Mouse (Mus musculus): ENCODE results near the gene Zfp746.

Gene Zfp746

GRCm38 (mm10) chr6:48047450-48048351 is 38.7 kb downstream of the Zfp746 start:
- in situ Hi-C loops (cut with MboI, MseI), result no loop called here

- in situ Hi-C loops (cut with MboI, MseI), result no loop called here
These were observed 39.3 kb downstream of the Zfp746 start for GRCm38 (mm10) chr6:48047114-48047449.

GRCm38 (mm10) chr6:48032661-48033060 is 53.7 kb downstream of the Zfp746 start:
- in situ Hi-C loops (cut with MboI, MseI), result no loop called here

- in situ Hi-C loops (cut with MboI, MseI), result no loop called here
These were observed 60.3 kb downstream of the Zfp746 start for GRCm38 (mm10) chr6:48025905-48026660.

GRCm38 (mm10) chr6:48024994-48025345 is 61.4 kb downstream of the Zfp746 start:
- in situ Hi-C loops (cut with MboI, MseI), result no loop called here

GRCm38 (mm10) chr6:48024330-48024993 is 61.9 kb downstream of the Zfp746 start:
- in situ Hi-C loops (cut with MboI, MseI), result no loop called here

- in situ Hi-C loops (cut with MboI, MseI), result no loop called here
These were observed 63.7 kb downstream of the Zfp746 start for GRCm38 (mm10) chr6:48022672-48023071.

GRCm38 (mm10) chr6:48021678-48022077 is 64.7 kb downstream of the Zfp746 start:
- in situ Hi-C loops (cut with MboI, MseI), result no loop called here

GRCm38 (mm10) chr6:48020006-48020405 is 66.4 kb downstream of the Zfp746 start:
- in situ Hi-C loops (cut with MboI, MseI), result no loop called here

GRCm38 (mm10) chr6:48016841-48017240 is 69.6 kb downstream of the Zfp746 start:
- in situ Hi-C loops (cut with MboI, MseI), result no loop called here

- in situ Hi-C loops (cut with MboI, MseI), result no loop called here
These were observed 70.3 kb downstream of the Zfp746 start for GRCm38 (mm10) chr6:48016090-48016521.

Measured in regulatory T cell (primary cell).